Mouse (Mus musculus) G1E (cell line): ENCODE results near the gene Cnbp. TPM values are rescaled to one million over a fixed set of nuclear protein-coding genes. Genes with fewer than 3 reads are reported as not detected.

Experiments
- ATAC-seq: 2 replicates; pipeline ENCODE4 v1.8.0; 2016; ENCODE audit warnings: mild to moderate bottlenecking; ENCODE audit not compliant: insufficient number of reproducible peaks, poor library complexity, low FRiP score, severe bottlenecking; ENCODE audit errors: extremely low read depth
- DNase-seq: peaks from one replicate; pipeline ENCODE4 v3.0.0; 2012; ENCODE audit warnings: low spot score
- H3K27me3 ChIP-seq: 2 replicates; pipeline ENCODE4 v1.6.1; 2012; ENCODE audit warnings: mild to moderate bottlenecking, low read length, inconsistent platforms; ENCODE audit not compliant: insufficient read depth
- H3K36me3 ChIP-seq: replicated peaks from 2 replicates; pipeline ENCODE3; 2012; ENCODE audit warnings: mild to moderate bottlenecking, inconsistent platforms
- H3K4me1 ChIP-seq: 2 replicates; pipeline ENCODE4 v1.6.1; 2012; ENCODE audit warnings: low read depth, low read length, inconsistent platforms, mixed read lengths; ENCODE audit not compliant: insufficient read depth
- H3K4me3 ChIP-seq: 2 replicates; pipeline ENCODE4 v1.5.1; 2012; ENCODE audit warnings: low read depth, mild to moderate bottlenecking, inconsistent platforms, low read length, moderate library complexity, mixed read lengths
- H3K9me3 ChIP-seq: replicated peaks from 2 replicates; pipeline ENCODE4 v1.6.1; 2012; ENCODE audit warnings: inconsistent platforms
- CTCF ChIP-seq: IDR thresholded peaks from 2 replicates; pipeline ENCODE4 v1.5.1; 2012; ENCODE audit warnings: low read depth, low read length, inconsistent platforms, mixed read lengths
- GATA1 ChIP-seq: IDR thresholded peaks from 2 replicates; pipeline ENCODE4 v1.6.1; 2012; ENCODE audit warnings: borderline replicate concordance, low read length, inconsistent platforms, mixed read lengths
- GATA2 ChIP-seq: IDR thresholded peaks from 2 replicates; pipeline ENCODE4 v1.6.1; 2012; ENCODE audit warnings: low read depth, low read length, inconsistent platforms, borderline replicate concordance
- POLR2AphosphoS5 ChIP-seq: IDR thresholded peaks from 2 replicates; pipeline ENCODE4 v1.6.1; 2012; ENCODE audit warnings: low read depth, low read length, inconsistent platforms; ENCODE audit not compliant: insufficient replicate concordance
- TAL1 ChIP-seq: conservative IDR thresholded peaks from 2 replicates; pipeline ENCODE4 v1.6.1; 2012; ENCODE audit warnings: low read depth, low read length, inconsistent platforms, mixed read lengths
- polyA plus RNA-seq: library from polyadenylated mRNA; stranded (reverse); fragments of >175 nt; gene quantifications from 2 replicates; pipeline ENCODE4 v1.2.3, GENCODE M21; 2012
- total RNA-seq, 2 experiments: library from RNA; stranded (forward) in 1 of 2; stranded (reverse) in 1 of 2; fragments of 200-1000 nt in 1 of 2; fragments of >200 nt in 1 of 2; fragmentation: Nextera tagmentation in 1 of 2; gene quantifications; 2 replicates each; pipeline ENCODE4 v1.2.3; 2014 to 2017

Gene Cnbp
- total and polyA plus RNA-seq, 3 experiments: 135 to 1,031 (median 679) TPM

DNA sequence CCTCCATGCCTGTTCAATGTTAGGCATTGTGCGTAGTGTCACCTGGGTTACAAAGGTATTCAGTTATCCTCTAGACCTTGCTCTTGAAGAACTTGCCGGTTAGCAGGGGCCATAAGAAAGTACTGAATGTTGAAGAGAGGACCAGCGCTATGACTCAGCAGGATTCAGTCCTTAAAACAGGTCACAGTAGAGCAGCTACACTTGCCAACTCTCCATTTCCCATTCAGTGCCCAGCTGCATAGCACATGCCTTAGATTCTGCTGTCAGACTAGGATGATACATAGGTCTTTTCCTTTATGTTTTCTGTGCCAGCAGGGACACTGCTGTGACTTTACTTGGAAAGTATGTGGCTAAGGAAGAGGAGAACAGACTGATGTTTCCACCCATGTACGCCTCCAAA, 2.5 kb upstream of the Cnbp start:
- Histone ChIP-seq H3K36me3 (peaks cover 6% of the 10 kb centered on the region), H3K9me3 (no peaks in the 10 kb centered on the region), H3K27me3 (peaks cover 11% of the 10 kb centered on the region), H3K4me1 (peaks cover 32% of the 10 kb centered on the region), H3K4me3 (no peak overlapping the region)
- TF ChIP-seq GATA1: no peak
- no peak for TF ChIP-seq GATA2
- no peak for TF ChIP-seq CTCF
- no peak for TF ChIP-seq TAL1
- no peak for TF ChIP-seq POLR2AphosphoS5
- ATAC-seq (no peak), DNase-seq (no peak)

- H3K4me3 ChIP-seq: no peak overlapping the region
- peaks cover 2% of the 10 kb centered on the region; the same call in 1 of the 2 replicates for H3K27me3 ChIP-seq
- TF ChIP-seq POLR2AphosphoS5 (no peak), GATA1 (no peak), GATA2 (no peak), TAL1 (no peak), CTCF (no peak)
- H3K4me1 ChIP-seq: peaks cover 45% of the 10 kb centered on the region
- ATAC-seq: no peak
- H3K36me3 ChIP-seq: peaks cover 21% of the 10 kb centered on the region
- no peaks in the 10 kb centered on the region for H3K9me3 ChIP-seq
- no peak for DNase-seq
Measured at GRCm38 (mm10) chr6:87851871-87852270, 965 bp upstream of the Cnbp start.

- Histone ChIP-seq H3K9me3 (no peaks in the 10 kb centered on the region), H3K4me3 (peak overlapping the region; percentile 100), H3K36me3 (peaks cover 37% of the 10 kb centered on the region), H3K27me3 (no peaks in the 10 kb centered on the region), H3K4me1 (peaks cover 54% of the 10 kb centered on the region)
- TF ChIP-seq GATA2 (no peak), CTCF (no peak), GATA1 (no peak), POLR2AphosphoS5 (no peak), TAL1 (no peak)
- DNase-seq: no peak
- ATAC-seq: no peak
Measured at GRCm38 (mm10) chr6:87850155-87850899, 579 bp downstream of the Cnbp start.

GRCm38 (mm10) chr6:87849780-87850154, 1.1 kb downstream of the Cnbp start:
- ATAC-seq: no peak
- Histone ChIP-seq H3K4me1 (peaks cover 60% of the 10 kb centered on the region), H3K27me3 (no peaks in the 10 kb centered on the region), H3K36me3 (peaks cover 42% of the 10 kb centered on the region), H3K4me3 (peak overlapping the region; percentile 100), H3K9me3 (no peaks in the 10 kb centered on the region)
- TF ChIP-seq GATA1: no peak
- DNase-seq: no peak

GRCm38 (mm10) chr6:87846813-87847212, 4.1 kb downstream of the Cnbp start:
- H3K36me3 ChIP-seq: peaks cover 71% of the 10 kb centered on the region
- no peak for DNase-seq
- TF ChIP-seq TAL1 (no peak), CTCF (no peak), GATA2 (no peak), POLR2AphosphoS5 (no peak), GATA1 (no peak)

DNA sequence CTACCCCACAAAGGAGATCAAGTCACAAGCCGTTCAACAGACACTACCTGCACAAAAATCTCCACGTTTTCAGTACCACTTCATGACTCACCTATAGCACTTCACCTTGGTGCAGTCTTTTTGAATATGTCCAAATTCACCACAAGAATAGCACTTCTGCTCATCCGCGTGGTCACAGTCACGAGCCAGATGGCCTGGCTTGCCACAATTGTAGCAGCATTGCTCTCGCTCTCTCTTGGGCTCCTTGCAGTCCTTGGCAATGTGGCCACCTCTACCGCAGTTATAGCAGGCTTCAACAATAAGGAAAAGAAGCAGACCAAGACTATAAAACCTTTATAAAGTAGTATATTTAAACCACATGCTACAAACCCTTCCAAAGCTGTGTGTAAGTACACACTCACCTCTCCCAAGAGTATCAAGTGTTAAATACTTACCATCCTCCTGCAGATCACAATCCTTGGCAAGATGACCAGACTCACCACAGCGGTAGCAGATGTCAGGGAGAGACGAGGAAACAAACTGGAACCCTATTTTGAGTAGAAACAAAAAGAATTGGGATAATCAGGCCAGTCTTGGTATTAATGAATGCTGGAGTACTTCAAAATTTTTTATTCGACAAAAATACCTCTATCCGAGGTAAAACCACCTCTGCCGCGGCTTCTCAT, 5.7 kb downstream of the Cnbp start:
- TF ChIP-seq POLR2AphosphoS5: no peak
- TF ChIP-seq GATA1: no peak
- no peak for TF ChIP-seq TAL1
- no peak for TF ChIP-seq CTCF
- no peak for TF ChIP-seq GATA2
- no peak overlapping the region for H3K4me3 ChIP-seq
- peaks cover 85% of the 10 kb centered on the region for H3K36me3 ChIP-seq
- no peaks in the 10 kb centered on the region for H3K9me3 ChIP-seq
- peaks cover 58% of the 10 kb centered on the region for H3K4me1 ChIP-seq
- H3K27me3 ChIP-seq: no peaks in the 10 kb centered on the region
- ATAC-seq (no peak), DNase-seq (no peak)

More at GRCm38 (mm10) chr6:87846813-87847212, 4.1 kb downstream of the Cnbp start:
- no peaks in the 10 kb centered on the region for H3K27me3 ChIP-seq
- no peaks in the 10 kb centered on the region for H3K9me3 ChIP-seq
- H3K4me3 ChIP-seq: peak overlapping the region; percentile 100; the same call in 1 of the 2 replicates
- no peak for ATAC-seq
- peaks cover 54% of the 10 kb centered on the region for H3K4me1 ChIP-seq

GRCm38 (mm10) chr6:87842254-87842653, 8.7 kb downstream of the Cnbp start:
- Histone ChIP-seq H3K4me3 (no peak overlapping the region), H3K27me3 (no peaks in the 10 kb centered on the region), H3K4me1 (peaks cover 55% of the 10 kb centered on the region), H3K9me3 (no peaks in the 10 kb centered on the region), H3K36me3 (peaks cover 72% of the 10 kb centered on the region)
- no peak for TF ChIP-seq POLR2AphosphoS5
- TF ChIP-seq GATA1: no peak
- TF ChIP-seq GATA2: no peak
- TF ChIP-seq TAL1: no peak
- no peak; the same call in 1 of the 2 replicates for TF ChIP-seq CTCF
- no peak for DNase-seq
- ATAC-seq: no peak
